Mouse (Mus musculus) lung, postnatal 0 days (tissue): ENCODE measurements around the gene Gm11111.

Source experiments
- CTCF ChIP-seq: IDR thresholded peaks from 2 replicates; pipeline ENCODE4 v1.5.1; 2016; ENCODE audit warnings: antibody characterized with exemption, mild to moderate bottlenecking
- EP300 ChIP-seq: IDR thresholded peaks from 2 replicates; pipeline ENCODE4 v1.6.1; 2016; ENCODE audit warnings: antibody characterized with exemption, mild to moderate bottlenecking, control low read depth

DNA sequence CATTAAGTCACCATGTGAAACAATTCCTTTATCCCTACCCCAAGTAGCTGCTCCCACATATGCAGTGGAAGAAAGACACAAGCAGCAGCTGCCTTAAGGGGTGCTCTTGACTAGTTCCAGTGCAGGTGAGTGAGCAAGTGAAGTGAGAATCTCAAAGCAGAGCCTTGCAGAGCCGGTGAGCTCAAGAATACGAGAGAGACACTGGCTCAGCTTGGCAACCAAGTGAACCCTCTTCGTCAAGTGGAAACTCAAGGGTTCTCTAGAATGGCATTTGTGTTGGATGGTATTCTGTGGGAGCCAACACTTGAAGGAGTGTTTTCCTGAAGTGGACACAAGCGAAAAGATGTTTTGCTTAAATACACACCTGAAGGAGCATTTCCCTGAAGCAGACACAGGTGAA is 16.0 kb downstream of the Gm11111 start:
- no peak for TF ChIP-seq CTCF
- no peak; the same call in 1 of the 2 replicates for TF ChIP-seq EP300
